Mouse (Mus musculus): ENCODE data around the gene Lrpap1.

DNA sequence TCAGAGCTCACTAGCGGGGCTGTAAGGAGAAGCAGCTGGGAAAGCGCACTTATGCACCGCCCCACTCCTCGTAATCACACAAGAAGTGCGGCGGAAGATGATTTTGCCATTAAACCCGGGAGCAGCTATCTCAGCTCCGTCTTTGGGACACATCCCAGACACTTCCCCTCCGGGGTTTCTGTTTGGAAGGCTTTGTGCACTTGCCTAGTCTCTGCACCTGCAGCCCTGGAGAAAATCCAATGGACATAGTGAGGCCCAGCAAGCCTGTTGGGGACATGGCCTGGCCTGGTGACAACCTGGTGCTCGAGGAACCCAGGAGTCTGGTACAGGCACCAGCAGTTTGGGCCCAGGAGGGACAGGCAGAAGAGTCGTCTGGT, 344 bp upstream of the Lrpap1 start:
- TF ChIP-seq POLR2A (IDR thresholded peaks at IDR 0.05; ENCODE audit: control insufficient read depth, low read depth, low read length) (no peak), CTCF (IDR thresholded peaks at IDR 0.05; ENCODE audit: control insufficient read depth, insufficient read depth, insufficient replicate concordance, low read depth, low read length) (no peak)

Measured in testis, adult 2 months (tissue).